Mouse (Mus musculus) erythroblast, embryonic 14.5 days (primary cell): ENCODE results near the gene Trpv2.

Experiments used
- GATA1 ChIP-seq: IDR thresholded peaks from 2 replicates; pipeline ENCODE4 v1.6.1; 2012; ENCODE audit warnings: low read length, inconsistent platforms, mixed read lengths
- TAL1 ChIP-seq: IDR thresholded peaks from 3 replicates; pipeline ENCODE4 v1.6.1; 2012; ENCODE audit warnings: low read length, inconsistent platforms, mixed read lengths

DNA sequence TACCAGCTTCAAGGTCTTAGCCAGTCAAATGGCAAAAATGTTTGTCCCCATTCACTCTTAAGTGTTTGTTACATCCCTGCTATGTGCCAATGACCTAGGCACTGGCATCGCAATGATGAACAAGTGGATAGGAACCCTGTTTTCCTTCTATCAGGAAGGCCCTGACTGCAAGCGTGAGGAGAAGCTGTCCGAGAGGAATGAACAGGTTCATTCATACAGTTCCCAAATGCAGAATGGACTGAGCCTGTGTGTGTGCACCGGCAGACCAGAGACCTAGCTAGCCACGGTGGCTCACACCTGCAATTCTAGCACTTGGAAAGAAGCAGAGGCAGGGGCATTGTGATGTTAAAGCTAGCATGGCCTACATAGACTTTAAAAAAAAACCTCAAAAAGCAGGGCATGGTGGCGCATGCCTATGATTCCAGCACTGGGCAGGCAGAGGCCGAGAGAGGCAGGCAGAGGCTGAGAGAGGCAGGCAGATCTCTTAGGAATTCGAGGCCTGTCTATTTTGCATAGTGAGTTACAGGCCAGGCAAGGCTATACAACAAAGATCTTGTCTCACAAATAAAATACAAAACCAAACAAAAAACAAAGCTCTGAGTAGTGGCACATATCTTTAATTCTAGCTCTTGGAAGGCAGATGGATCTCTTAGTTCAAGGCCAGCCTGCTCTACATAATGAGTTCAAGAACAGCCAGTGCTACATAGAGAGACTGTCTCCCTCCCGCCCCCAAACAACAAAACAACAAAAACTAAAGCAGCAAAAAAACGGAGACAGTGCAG, 33.1 kb downstream of the Trpv2 start:
- TF ChIP-seq GATA1 (no peak), TAL1 (no peak)
